In the genomic region with DNA sequence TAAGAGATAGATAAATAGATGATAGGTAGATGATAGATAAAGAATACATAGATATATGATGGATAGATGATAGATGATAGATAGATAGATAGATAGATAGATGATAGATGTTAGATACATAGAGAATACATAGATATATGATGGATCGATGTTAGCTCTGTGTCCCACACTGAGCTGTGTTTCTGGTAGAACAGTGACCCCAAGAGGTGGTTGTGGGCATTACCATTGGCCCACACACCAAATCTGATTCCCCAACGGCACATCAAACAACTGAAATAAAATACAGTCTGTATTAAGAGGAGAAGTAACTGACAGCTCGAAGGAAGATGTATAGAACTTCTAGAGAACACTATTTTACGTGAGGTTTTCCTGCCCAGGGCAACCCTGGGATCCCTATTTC, we compare ENCODE assay signal across 8 mouse cellular contexts. TPM values are rescaled to one million over a fixed set of nuclear protein-coding genes. Genes with fewer than 3 reads are reported as not detected.
DNase-seq lines count a peak whose midpoint lies in the region; ATAC-seq and TF ChIP-seq lines count a peak whose summit lies in the region.

No protein-coding gene starts in this region.

- intact Hi-C loops in gastrocnemius, adult 2 months (cut with DNase I) = loop anchor here (5.0 kb wide), 2 partner anchors 334 to 429 kb away; no protein-coding TSS in a partner anchor

- peak; percentile 38 for DNase-seq in gastrocnemius, adult 2 months
- DNase-seq in gastrocnemius, postnatal 4 days (ENCODE audit: low spot score in 2 of 2) = no peak
- DNase-seq in urinary bladder, postnatal 25 days (ENCODE audit: low spot score) = peak; percentile 29
- DNase-seq in urinary bladder, postnatal 10 days (ENCODE audit: low spot score) = no peak
- DNase-seq in kidney, postnatal 4 days = peak; percentile 69
- DNase-seq in lung, postnatal 36 days = peak; percentile 58
- no peak for DNase-seq in spleen, adult 12 weeks (ENCODE audit: low spot score)

- H3K27ac ChIP-seq in gastrocnemius, adult 2 months = no peak overlapping the region

- no peak overlapping the region for H3K4me3 ChIP-seq in gastrocnemius, adult 2 months

- peak; percentile 89 for ATAC-seq in common myeloid progenitor, adult 5-6 weeks (replicated peaks; ENCODE audit: low read depth, poor library complexity, severe bottlenecking)

- TF ChIP-seq CTCF in gastrocnemius, adult 2 months (IDR thresholded peaks at IDR 0.05) = peak; percentile 87

RNA-seq across cellular contexts. Expression of a gene that starts 29.9 kb away (rescaled TPM):
- 10 to 100 TPM; 11.8 to 13.3 TPM for total RNA-seq in gastrocnemius, adult 2 months (2021)
- total RNA-seq in gastrocnemius, postnatal 4 days (2021) = 10 to 100 TPM; 32.6 to 35.3 TPM
- total RNA-seq in common myeloid progenitor, adult 5-6 weeks (2017) = 16.1 and 32.3 TPM in 2 replicates

Comparison
In these comparisons a context has a peak if more than half of its experiments do, and no peak if none do; other contexts are left out.
1. DNase-seq: peak in gastrocnemius, adult 2 months (single experiment), urinary bladder, postnatal 25 days (single experiment), kidney, postnatal 4 days (2 of 2) and lung, postnatal 36 days (single experiment); none in gastrocnemius, postnatal 4 days (0 of 2), urinary bladder, postnatal 10 days (single experiment) and spleen, adult 12 weeks (single experiment).